Mouse (Mus musculus): ENCODE data around the gene G6pc. TPM values are rescaled to one million over a fixed set of nuclear protein-coding genes. Genes with fewer than 3 reads are reported as not detected.

The G6pc gene
- not detected for polyA plus RNA-seq (2015; fragmentation: Illumina TruSeq; extraction: RNeasy Lipid Tissue Mini Kit (QIAGEN cat#74804); ENCODE audit: low read depth, low replicate concordance)

GRCm38 (mm10) chr11:101367326-101367935 lies at the start of gene G6pc:
G6pc (plus strand) TSS chr11:101367561.

GRCm38 (mm10) chr11:101324763-101325162 lies 42.6 kb upstream of the G6pc start, which contains the start of gene Aoc2:
Aoc2 (plus strand) TSS chr11:101325063.

GRCm38 (mm10) chr11:101330371-101330924 lies 36.9 kb upstream of the G6pc start, which contains the start of gene Aoc3:
Aoc3 (plus strand) TSS chr11:101330605.

GRCm38 (mm10) chr11:101417101-101417855 lies 49.9 kb downstream of the G6pc start, which contains the start of gene Aarsd1:
Aarsd1 (minus strand) TSS chr11:101417615.

GRCm38 (mm10) chr11:101424105-101424851 lies 56.9 kb downstream of the G6pc start, which contains the start of gene Gm27029:
Gm27029 (minus strand) TSS chr11:101424796.

GRCm38 (mm10) chr11:101424925-101425813 lies 57.8 kb downstream of the G6pc start, which contains the start of the genes Rundc1 and Ptges3l:
Rundc1 (plus strand) TSS chr11:101425085.
Ptges3l (minus strand) TSS chr11:101425333.

Other genes with a start within 250 kb of the G6pc start
- gene Retreg3, start 247.7 kb upstream of the G6pc start, polyA plus RNA-seq (2015; fragmentation: Illumina TruSeq; extraction: RNeasy Lipid Tissue Mini Kit (QIAGEN cat#74804); ENCODE audit: low read depth, low replicate concordance), result 62.6 TPM
- 52.4 TPM for gene Tubg1, start 247.6 kb upstream of the G6pc start, polyA plus RNA-seq (2015; fragmentation: Illumina TruSeq; extraction: RNeasy Lipid Tissue Mini Kit (QIAGEN cat#74804); ENCODE audit: low read depth, low replicate concordance)
- 62.0 TPM for gene Tubg2, start 211.7 kb upstream of the G6pc start, polyA plus RNA-seq (2015; fragmentation: Illumina TruSeq; extraction: RNeasy Lipid Tissue Mini Kit (QIAGEN cat#74804); ENCODE audit: low read depth, low replicate concordance)
- 98.9 TPM for gene Cntnap1, start 197.0 kb upstream of the G6pc start, polyA plus RNA-seq (2015; fragmentation: Illumina TruSeq; extraction: RNeasy Lipid Tissue Mini Kit (QIAGEN cat#74804); ENCODE audit: low read depth, low replicate concordance)
- gene Plekhh3, start 196.2 kb upstream of the G6pc start, polyA plus RNA-seq (2015; fragmentation: Illumina TruSeq; extraction: RNeasy Lipid Tissue Mini Kit (QIAGEN cat#74804); ENCODE audit: low read depth, low replicate concordance), result 7.8 TPM
- not detected for gene Ccr10, start 192.1 kb upstream of the G6pc start, polyA plus RNA-seq (2015; fragmentation: Illumina TruSeq; extraction: RNeasy Lipid Tissue Mini Kit (QIAGEN cat#74804); ENCODE audit: low read depth, low replicate concordance)
- 42.2 TPM for gene Ezh1, start 141.1 kb upstream of the G6pc start, polyA plus RNA-seq (2015; fragmentation: Illumina TruSeq; extraction: RNeasy Lipid Tissue Mini Kit (QIAGEN cat#74804); ENCODE audit: low read depth, low replicate concordance)
- gene Ramp2, start 121.5 kb upstream of the G6pc start, polyA plus RNA-seq (2015; fragmentation: Illumina TruSeq; extraction: RNeasy Lipid Tissue Mini Kit (QIAGEN cat#74804); ENCODE audit: low read depth, low replicate concordance), result 28.6 TPM
- 94.4 TPM for gene Vps25, start 113.9 kb upstream of the G6pc start, polyA plus RNA-seq (2015; fragmentation: Illumina TruSeq; extraction: RNeasy Lipid Tissue Mini Kit (QIAGEN cat#74804); ENCODE audit: low read depth, low replicate concordance)
- 4.8 TPM for gene Wnk4, start 107.0 kb upstream of the G6pc start, polyA plus RNA-seq (2015; fragmentation: Illumina TruSeq; extraction: RNeasy Lipid Tissue Mini Kit (QIAGEN cat#74804); ENCODE audit: low read depth, low replicate concordance)
- gene Cntd1, start 88.5 kb upstream of the G6pc start, polyA plus RNA-seq (2015; fragmentation: Illumina TruSeq; extraction: RNeasy Lipid Tissue Mini Kit (QIAGEN cat#74804); ENCODE audit: low read depth, low replicate concordance), result 0.58 TPM
- gene Coa3, start 88.4 kb upstream of the G6pc start, polyA plus RNA-seq (2015; fragmentation: Illumina TruSeq; extraction: RNeasy Lipid Tissue Mini Kit (QIAGEN cat#74804); ENCODE audit: low read depth, low replicate concordance), result 223 TPM
- gene Becn1, start 65.3 kb upstream of the G6pc start, polyA plus RNA-seq (2015; fragmentation: Illumina TruSeq; extraction: RNeasy Lipid Tissue Mini Kit (QIAGEN cat#74804); ENCODE audit: low read depth, low replicate concordance), result 183 TPM
- 106 TPM for gene Psme3, start 51.3 kb upstream of the G6pc start, polyA plus RNA-seq (2015; fragmentation: Illumina TruSeq; extraction: RNeasy Lipid Tissue Mini Kit (QIAGEN cat#74804); ENCODE audit: low read depth, low replicate concordance)
- gene Aoc2, start 42.5 kb upstream of the G6pc start, polyA plus RNA-seq (2015; fragmentation: Illumina TruSeq; extraction: RNeasy Lipid Tissue Mini Kit (QIAGEN cat#74804); ENCODE audit: low read depth, low replicate concordance), result 3.6 TPM
- 0.64 TPM for gene Aoc3, start 37.0 kb upstream of the G6pc start, polyA plus RNA-seq (2015; fragmentation: Illumina TruSeq; extraction: RNeasy Lipid Tissue Mini Kit (QIAGEN cat#74804); ENCODE audit: low read depth, low replicate concordance)
- gene Aarsd1, start 50.1 kb downstream of the G6pc start, polyA plus RNA-seq (2015; fragmentation: Illumina TruSeq; extraction: RNeasy Lipid Tissue Mini Kit (QIAGEN cat#74804); ENCODE audit: low read depth, low replicate concordance), result 71.2 TPM
- gene Gm27029, start 57.2 kb downstream of the G6pc start, polyA plus RNA-seq (2015; fragmentation: Illumina TruSeq; extraction: RNeasy Lipid Tissue Mini Kit (QIAGEN cat#74804); ENCODE audit: low read depth, low replicate concordance), result 3.4 TPM
- 31.3 TPM for gene Rundc1, start 57.5 kb downstream of the G6pc start, polyA plus RNA-seq (2015; fragmentation: Illumina TruSeq; extraction: RNeasy Lipid Tissue Mini Kit (QIAGEN cat#74804); ENCODE audit: low read depth, low replicate concordance)
- gene Ptges3l, start 57.8 kb downstream of the G6pc start, polyA plus RNA-seq (2015; fragmentation: Illumina TruSeq; extraction: RNeasy Lipid Tissue Mini Kit (QIAGEN cat#74804); ENCODE audit: low read depth, low replicate concordance), result 6.1 TPM
- gene Rpl27, start 74.7 kb downstream of the G6pc start, polyA plus RNA-seq (2015; fragmentation: Illumina TruSeq; extraction: RNeasy Lipid Tissue Mini Kit (QIAGEN cat#74804); ENCODE audit: low read depth, low replicate concordance), result 399 TPM
- gene Ifi35, start 80.8 kb downstream of the G6pc start, polyA plus RNA-seq (2015; fragmentation: Illumina TruSeq; extraction: RNeasy Lipid Tissue Mini Kit (QIAGEN cat#74804); ENCODE audit: low read depth, low replicate concordance), result 5.8 TPM
- 246 TPM for gene Rnd2, start 97.4 kb downstream of the G6pc start, polyA plus RNA-seq (2015; fragmentation: Illumina TruSeq; extraction: RNeasy Lipid Tissue Mini Kit (QIAGEN cat#74804); ENCODE audit: low read depth, low replicate concordance)
- 31.2 TPM for gene Vat1, start 98.7 kb downstream of the G6pc start, polyA plus RNA-seq (2015; fragmentation: Illumina TruSeq; extraction: RNeasy Lipid Tissue Mini Kit (QIAGEN cat#74804); ENCODE audit: low read depth, low replicate concordance)
- 0.70 TPM for gene Brca1, start 184.4 kb downstream of the G6pc start, polyA plus RNA-seq (2015; fragmentation: Illumina TruSeq; extraction: RNeasy Lipid Tissue Mini Kit (QIAGEN cat#74804); ENCODE audit: low read depth, low replicate concordance)
- gene Nbr1, start 184.6 kb downstream of the G6pc start, polyA plus RNA-seq (2015; fragmentation: Illumina TruSeq; extraction: RNeasy Lipid Tissue Mini Kit (QIAGEN cat#74804); ENCODE audit: low read depth, low replicate concordance), result 110 TPM
- gene Tmem106a, start 214.7 kb downstream of the G6pc start, polyA plus RNA-seq (2015; fragmentation: Illumina TruSeq; extraction: RNeasy Lipid Tissue Mini Kit (QIAGEN cat#74804); ENCODE audit: low read depth, low replicate concordance), result 1.1 TPM
- gene Gm11634, start 231.7 kb downstream of the G6pc start, polyA plus RNA-seq (2015; fragmentation: Illumina TruSeq; extraction: RNeasy Lipid Tissue Mini Kit (QIAGEN cat#74804); ENCODE audit: low read depth, low replicate concordance), result not detected